Mouse (Mus musculus) heart, postnatal 0 days (tissue): ENCODE measurements around the gene Cct5.

Source experiments
- CTCF ChIP-seq: IDR thresholded peaks from 2 replicates; pipeline ENCODE4 v1.5.1; 2016; ENCODE audit warnings: antibody characterized with exemption, control low read depth, low read depth
- EP300 ChIP-seq: IDR thresholded peaks from 2 replicates; pipeline ENCODE4 v1.6.1; 2016; ENCODE audit warnings: antibody characterized with exemption, low read depth

DNA sequence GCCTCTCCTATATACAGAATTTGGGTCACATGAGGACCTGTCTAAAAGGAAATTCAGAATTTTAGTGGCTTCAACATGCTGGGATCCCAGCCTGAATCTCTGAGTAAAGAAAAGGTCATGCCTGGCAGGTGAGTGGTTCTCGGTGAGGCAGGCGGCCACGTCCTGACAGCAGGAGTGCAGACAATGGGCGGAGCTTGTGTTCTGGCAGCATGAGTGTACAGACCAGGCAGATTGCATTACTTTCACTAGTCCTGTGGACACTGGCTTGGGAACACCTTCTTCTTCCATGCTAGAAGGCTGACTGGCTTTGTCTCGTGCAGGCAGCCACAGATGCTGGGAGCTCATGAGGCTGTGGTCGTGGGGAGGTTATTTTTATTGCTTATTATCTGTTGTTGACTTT, 5.2 kb upstream of the Cct5 start:
- no peak for TF ChIP-seq CTCF
- no peak for TF ChIP-seq EP300
